Mouse (Mus musculus): ENCODE data around the gene Cdc42bpa.

Cdc42bpa gene

GRCm38 (mm10) chr1:180037461-180037860 is 77.2 kb downstream of the Cdc42bpa start:
- no peak for DNase-seq

DNA sequence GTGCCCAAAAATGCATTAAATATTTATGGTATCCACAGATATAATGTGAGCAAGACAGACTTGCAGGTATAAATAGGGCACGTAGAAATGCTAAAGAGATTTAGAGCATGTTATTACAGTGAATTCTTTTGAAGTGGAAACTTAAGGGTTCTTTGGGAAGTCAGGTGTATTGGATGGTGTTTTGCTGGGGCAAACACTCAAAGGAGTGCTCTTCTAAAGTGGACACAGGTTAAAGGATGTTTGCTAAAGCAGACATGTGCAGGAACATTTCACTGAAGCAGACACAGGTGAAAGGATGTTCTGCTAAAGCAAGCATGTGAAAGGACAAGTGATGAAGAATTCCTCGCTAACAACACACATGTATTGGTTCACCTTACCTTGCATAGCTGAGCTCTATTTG is 83.9 kb downstream of the Cdc42bpa start:
- DNase-seq = no peak

GRCm38 (mm10) chr1:180045172-180045571 is 84.9 kb downstream of the Cdc42bpa start:
- DNase-seq = no peak

DNA sequence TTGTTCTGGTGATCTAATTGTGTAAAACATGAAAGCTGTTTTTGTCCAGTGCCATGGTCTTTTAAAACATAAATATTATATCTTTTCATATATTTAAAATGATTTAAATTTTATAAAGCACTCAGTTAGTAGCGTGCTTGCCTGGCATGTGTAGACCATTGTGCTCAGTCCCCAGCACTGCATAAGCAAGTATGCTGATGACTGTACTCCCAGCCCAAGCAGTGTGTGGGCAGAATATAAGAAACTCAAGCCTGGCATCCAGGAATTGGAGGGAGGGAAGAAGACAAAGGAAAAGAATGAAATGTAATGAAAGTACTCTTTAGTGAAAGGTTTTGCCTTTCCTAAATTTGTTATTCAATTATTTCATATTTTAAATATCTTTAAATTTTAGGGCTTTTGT is 128.9 kb downstream of the Cdc42bpa start:
- no peak for DNase-seq

DNA sequence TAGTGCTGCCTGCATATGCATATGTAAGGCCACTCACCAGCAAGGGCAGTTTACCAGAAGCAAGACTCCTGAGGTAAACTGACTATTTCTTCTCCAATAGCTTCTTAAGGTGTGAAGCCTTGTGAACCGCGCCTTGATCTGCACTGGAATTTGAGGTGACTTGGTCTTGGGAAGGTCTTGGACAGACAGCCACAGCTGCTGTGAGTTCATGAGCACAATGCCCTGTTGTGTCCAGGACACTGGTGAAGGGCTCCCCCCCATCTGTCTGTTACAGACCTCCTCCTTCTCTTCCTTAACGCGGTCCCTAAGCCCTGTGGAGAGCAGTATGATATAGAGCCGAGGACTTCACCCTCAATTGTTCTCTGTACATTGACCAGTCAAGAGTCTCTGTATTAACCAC is 138.2 kb downstream of the Cdc42bpa start:
- no peak for DNase-seq

DNA sequence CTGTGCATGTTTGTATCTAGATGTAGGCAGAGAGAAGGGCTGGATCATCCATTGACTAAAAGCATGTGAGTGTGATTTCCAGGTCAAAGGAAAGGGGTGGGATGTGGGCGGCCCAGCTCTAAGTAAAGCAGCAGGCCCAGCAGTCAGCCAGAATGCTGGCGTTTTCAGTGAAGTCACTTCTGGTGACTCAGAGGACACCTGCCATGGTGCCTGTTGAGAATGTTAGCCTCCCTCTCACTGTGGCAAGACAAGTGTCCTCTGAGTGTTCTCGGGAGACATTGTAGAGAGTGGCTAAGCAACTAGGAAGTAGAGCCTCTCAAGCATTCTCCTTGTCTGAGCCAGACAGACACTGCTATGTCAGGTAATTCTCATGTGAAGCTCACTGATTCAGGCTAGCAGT is 144.3 kb downstream of the Cdc42bpa start:
- no peak for DNase-seq

- DNase-seq = no peak
These were observed 148.8 kb downstream of the Cdc42bpa start for GRCm38 (mm10) chr1:180109050-180109449.

GRCm38 (mm10) chr1:180116525-180116924 is 156.3 kb downstream of the Cdc42bpa start:
- DNase-seq = peak; percentile 53 to 58

GRCm38 (mm10) chr1:180118233-180118632 is 158.0 kb downstream of the Cdc42bpa start:
- no peak for DNase-seq

GRCm38 (mm10) chr1:180128077-180128792 is 168.0 kb downstream of the Cdc42bpa start:
- no peak for DNase-seq

GRCm38 (mm10) chr1:180131402-180131801 is 171.1 kb downstream of the Cdc42bpa start:
- no peak for DNase-seq

DNA sequence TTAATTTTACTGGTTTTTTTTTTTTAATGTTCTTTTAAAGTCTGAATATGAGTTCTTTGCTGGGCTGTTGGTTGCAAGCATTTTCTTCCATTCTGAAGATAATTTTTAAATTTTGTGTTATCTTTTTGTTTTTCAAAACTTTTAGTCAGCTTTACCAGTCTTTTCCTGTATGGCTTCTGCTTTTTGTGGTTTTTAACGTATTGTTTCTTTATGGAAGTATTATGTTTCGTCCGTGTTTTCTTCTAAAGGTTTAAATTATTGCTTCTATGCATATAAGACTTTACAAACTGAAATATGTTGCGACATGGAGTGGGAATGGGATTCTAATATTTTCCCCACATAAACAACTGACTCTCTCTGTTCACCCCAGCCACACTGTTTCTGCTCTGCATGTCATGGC is 171.9 kb downstream of the Cdc42bpa start:
- DNase-seq = no peak

GRCm38 (mm10) chr1:180139158-180139557 is 178.9 kb downstream of the Cdc42bpa start:
- DNase-seq = no peak

DNA sequence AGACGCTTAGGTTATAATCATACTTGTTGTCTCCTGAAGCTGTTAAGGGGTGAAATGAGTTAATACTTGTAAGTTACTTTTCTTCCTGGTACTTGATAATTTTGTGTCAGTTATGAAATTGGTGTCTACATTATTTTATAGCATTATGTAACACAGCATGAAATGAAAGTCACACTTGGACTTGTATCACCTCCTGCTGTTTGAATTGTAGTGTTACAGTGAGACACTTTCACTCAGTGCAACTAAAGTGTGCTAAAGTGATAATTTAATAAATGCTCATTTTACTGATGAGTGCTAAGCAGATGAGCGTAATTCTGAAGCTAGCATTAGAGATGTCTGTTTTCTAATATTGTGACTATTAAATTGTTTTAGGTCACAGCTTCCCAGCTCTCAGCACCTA is 180.7 kb downstream of the Cdc42bpa start:
- no peak for DNase-seq

DNA sequence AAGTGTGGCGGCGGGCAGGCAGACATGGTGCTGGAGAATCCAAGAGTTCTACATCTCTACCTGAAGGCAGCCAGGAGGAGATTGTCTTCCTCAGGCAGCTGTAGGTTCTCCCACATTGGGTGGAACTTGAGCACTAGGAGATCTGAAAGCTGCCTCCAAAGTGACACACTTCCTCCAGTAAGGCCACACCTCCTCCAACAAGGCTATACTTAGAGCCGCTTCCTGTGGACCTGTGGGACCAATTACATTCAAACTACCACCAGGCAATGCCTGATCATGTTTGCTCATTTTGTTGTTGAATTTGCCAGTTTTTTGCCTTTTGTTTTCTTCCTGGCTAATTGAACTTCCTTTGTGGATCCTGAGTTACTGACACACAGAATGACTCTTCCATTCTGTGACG is 187.8 kb downstream of the Cdc42bpa start:
- no peak for DNase-seq

DNA sequence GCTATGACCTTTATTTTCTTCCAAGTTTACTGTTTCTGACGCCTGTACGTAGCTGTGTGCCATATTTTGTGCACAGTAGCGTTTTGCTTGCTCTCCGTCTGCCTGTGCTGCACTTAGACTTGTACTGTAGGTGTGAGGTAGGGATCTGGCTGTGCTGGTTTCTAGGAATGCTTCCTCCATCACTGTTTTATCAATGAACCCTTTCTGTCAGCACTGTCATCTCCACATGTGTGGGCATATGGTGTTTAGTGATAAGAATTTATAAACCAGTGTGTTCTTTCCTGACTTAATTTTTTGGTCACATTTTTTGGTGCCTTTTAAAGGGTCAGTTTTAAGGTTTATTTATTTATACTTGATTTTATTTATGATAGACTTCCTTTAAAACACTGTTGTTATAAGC is 188.3 kb downstream of the Cdc42bpa start:
- no peak for DNase-seq

GRCm38 (mm10) chr1:180151191-180151590 is 190.9 kb downstream of the Cdc42bpa start:
- no peak for DNase-seq

DNA sequence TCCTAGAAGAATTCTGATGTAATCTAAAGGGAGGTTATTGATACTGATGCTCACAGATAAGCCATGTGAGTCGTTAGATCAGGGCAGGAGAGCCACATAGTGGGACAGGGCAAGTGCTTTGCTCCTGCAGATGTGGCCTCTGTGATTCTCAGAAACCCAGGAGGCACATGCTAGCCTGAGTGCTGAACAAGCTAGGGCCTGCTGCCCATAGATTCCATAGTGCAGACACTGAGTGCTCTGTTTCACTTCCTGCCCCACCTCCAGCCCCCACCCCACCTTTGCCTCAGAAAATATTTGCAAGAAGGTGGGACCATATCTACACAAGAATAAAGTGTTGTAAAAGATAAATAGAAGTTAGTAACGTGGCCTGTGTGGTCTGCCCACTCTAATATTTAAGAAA is 198.4 kb downstream of the Cdc42bpa start:
- no peak for DNase-seq

- no peak for DNase-seq
These were observed 200.3 kb downstream of the Cdc42bpa start for GRCm38 (mm10) chr1:180160545-180160944.

GRCm38 (mm10) chr1:180161160-180161559 is 200.9 kb downstream of the Cdc42bpa start:
- DNase-seq = no peak

GRCm38 (mm10) chr1:180161566-180162355 is 201.5 kb downstream of the Cdc42bpa start:
- no peak for DNase-seq

DNA sequence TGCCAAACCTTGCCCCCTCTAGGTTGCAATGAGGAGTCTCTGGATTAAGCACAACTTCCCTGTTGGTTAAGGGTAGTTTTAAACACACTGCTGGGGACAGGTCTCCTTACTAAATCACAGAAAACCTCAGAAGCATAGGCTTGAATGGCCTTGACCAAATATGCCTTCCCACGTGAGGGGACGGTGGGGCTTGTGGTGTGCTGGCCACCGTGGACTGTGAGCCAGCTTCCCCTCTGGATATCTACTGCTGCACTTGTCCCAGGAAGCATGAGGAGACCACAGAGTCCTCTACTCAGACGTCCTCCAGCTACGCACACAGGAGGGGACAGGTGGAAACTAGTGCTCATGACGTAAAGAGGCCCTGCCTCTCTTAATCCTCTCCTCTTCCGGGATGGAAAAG is 202.7 kb downstream of the Cdc42bpa start:
- DNase-seq = no peak

DNA sequence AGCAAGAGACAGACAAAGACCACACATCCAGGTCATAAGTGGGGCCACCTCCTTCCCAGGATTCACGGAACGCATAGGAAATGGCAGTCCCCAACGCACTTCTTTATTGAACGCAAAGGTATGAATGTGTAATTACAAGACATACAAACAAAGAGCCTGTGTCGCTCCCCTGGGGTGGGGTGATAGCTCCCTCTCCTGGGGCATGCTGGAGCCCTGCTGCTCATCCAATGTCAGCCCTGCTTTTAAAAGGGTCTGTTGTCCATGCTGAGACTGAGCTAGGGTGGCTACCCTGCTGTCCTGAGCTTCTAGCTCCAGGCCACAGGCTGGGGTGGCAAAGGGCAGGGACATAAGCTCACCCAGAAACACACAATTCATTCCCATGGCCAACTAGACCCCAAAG is 206.3 kb downstream of the Cdc42bpa start:
- DNase-seq = no peak

DNA sequence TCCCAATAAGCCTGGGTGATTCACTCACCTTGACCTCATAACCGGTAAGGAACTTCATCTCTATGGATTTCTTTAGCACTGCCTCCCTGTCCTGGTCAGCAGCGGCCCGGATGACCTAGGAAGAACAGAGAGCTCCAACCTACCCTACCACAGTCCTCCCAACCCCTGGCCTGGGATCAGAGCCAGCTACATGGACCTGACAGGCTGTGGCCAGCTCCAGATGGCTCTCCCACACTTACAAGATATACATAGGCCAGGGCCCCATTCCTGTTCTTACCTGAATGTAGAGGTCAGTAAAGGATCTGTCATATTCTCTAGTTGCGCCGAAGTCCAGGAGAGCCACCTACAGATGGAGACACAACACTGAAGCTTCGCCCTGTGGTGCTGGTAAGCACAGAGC is 208.0 kb downstream of the Cdc42bpa start:
- no peak for DNase-seq
